Mouse (Mus musculus) kidney, postnatal 4 days (tissue): ENCODE measurements around the gene Elk1.

ENCODE experiments used
- DNase-seq, 2 experiments: peaks; one replicate each; pipeline ENCODE4 v3.0.0; 2021; ENCODE audit warnings: mixed read lengths in 2 of 2

Elk1 gene

DNA sequence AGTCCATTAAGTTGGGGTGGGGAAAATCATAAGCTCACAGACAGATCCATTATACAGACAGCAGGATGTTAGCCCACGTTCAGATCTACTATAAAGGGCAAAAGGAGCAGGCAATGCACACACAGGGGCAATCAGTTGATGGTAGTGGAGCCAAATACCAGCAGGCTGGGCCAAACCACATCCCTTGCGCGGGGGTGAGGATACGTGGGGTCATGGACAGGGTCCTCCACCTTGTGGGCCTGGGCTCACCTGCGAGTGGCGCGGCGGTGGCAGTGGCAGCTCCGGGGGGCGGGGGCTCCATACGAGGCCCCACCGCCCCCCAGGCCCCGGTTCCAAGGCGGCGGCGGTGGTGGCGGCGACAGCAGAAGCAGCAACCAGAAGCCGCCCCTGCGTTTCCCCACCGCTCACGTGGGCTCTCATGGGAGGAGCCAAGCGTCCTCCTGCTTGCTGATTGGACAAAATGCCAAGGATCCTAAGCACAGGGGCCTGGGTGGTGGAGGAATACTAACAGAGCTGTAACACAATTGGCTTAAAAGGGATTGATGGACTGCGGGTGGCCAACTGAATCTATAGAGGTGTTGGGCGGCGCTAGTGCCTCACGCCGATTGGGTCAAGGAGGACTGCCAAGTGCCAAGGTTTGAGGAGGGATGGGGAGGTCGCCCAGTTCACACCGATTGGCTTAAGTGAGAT, at the start of gene Elk1:
Gene Elk1 (minus strand): TSS at position 418 of the 690 bp plus-strand sequence.
- peak; percentile 84 to 90 for DNase-seq

DNA sequence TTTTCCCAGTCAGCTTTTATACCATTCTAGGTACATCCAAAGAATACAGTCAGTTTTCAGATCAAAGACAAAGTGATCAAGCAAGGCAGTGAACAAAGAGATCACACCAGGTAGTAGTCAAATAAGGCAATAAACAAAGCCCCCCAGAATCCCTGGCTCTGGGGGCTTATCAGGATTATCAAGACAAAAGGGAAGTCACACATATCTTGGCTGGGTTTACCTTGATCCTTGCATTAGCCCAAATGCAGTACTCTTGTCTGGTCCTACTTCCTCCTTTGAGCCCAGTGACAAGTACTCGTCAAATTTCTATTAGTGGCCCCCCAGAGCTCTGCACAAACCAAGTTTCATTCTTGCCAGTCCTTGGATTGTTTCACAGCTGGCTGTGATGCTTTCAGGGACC, 30.5 kb upstream of the Elk1 start:
- no peak for DNase-seq

DNA sequence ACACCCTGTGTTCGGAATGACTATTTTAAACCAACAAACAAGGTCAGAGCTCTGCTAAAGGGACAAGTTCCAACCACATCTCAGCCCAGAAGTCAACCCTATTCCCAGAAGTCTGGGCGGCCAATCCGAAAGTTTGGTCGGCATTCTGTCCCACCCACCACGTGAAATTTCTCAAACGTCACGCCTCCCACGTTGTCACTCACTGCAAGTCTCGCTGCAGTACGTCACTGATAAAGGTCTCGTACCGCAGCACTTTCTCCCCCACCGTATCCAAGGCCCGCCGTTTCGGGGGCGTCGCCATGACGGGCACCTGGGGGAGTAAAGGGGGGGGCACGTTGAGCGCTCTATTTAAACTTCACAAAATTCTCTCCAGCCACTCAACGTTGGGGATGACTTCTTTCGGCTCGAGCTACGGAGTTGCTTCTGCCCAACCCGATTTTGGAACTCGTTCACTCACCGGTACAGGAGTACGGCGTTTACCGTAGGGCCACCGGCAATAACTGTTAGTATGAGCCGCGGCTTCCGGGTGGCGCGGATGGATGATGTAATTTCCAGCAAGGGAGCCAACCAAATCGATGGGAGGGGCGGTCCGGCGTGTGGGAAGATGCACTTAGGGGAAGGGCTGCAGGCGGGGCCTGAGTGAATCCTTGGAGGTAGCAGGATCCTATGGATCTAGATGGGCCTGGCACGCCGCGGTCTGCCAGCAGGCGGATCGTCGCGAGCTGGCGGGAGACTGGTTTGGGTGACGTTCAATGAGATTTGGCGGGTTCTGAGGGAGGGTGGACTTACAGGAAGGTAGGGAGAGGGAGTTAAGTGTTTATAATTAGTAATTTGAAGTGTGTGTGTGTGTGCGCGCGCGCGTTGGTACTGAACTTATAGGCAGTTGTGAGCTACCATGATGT, 11.3 kb upstream of the Elk1 start, which contains the start of gene Uxt:
Gene Uxt (minus strand): TSS at position 541 of the 902 bp plus-strand sequence.
- peak; percentile 92 to 95 for DNase-seq

DNA sequence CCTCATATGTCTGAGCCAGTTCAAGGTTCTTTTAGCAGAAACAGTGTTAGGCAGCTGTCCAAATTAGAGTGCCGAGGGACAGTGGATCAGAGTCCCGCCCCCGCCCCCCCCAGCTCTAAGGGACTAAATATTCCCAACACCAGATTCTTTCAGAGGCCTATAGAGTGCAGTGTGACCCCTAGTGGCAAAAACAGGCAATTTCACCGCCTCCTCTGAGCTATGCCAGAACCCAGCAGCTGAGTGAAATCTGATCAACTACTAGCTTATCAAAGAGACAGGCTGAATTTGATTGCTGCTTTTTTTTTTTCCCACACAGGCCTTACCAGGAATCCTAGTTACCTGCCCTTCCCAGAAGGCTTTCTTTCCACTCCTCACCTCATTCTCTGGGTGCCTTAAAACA, 4.4 kb downstream of the Elk1 start:
- DNase-seq = peak; percentile 66 to 69

DNA sequence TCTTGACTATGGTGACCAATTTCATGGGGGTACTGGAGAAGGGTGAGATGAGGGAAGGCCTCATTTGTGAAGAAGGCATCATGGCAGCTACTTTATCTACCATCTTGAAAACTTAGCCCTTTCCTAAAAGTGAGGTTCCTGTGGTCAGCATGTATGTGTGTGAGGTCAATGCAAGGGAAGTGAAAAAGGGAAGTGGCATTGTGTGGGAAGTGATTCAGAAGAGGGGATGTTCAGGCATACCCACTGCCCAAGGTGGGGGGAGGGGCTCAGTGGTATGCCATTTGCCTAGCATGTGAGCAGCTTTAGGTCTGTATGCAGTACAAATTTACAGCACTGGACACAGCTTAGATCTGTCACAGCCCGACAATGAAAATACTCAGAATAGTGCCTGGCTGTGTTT, 18.4 kb downstream of the Elk1 start:
- DNase-seq = peak in 1 of 2 experiments; percentile 10

DNA sequence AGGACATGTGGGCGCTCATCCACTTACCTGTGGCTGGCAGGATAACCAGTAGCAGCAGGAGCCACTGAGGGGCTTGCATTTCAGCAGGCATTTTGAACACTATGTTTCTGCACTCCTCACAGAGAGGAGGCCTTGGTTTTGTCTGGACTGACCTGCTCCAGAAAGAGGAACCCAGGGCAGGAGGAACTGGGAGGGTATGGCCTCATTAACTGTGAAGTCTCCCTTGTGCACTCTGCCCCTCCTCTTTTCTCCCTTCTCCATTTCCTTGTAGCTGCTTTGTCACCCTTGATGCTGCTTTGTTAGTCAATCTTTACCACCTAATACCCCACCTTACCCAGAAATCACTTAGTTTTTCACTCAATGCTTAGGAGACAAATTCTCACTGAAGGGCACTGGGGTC, 19.0 kb downstream of the Elk1 start, which contains the start of gene Cfp:
Gene Cfp (minus strand): TSS at position 192 of the 400 bp plus-strand sequence.
- DNase-seq = no peak

DNA sequence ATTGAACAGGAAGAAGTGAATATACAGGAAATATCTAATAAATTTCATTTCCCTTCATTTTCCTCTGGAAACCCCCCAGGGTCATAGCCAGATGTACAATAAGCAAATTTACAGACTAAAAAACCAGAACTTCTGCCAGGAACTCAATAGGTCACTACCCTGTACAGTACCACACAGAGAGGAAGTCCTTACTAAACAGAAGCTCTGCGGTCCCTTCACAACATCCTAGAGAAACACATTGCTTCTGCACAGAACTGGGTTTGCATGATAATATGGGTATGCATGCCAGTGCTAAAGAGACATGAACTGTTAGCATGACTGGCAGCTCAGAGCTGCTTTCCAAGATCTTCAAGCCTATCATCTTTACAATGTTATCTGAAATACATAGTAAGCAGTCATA, 20.5 kb downstream of the Elk1 start:
- DNase-seq = no peak

DNA sequence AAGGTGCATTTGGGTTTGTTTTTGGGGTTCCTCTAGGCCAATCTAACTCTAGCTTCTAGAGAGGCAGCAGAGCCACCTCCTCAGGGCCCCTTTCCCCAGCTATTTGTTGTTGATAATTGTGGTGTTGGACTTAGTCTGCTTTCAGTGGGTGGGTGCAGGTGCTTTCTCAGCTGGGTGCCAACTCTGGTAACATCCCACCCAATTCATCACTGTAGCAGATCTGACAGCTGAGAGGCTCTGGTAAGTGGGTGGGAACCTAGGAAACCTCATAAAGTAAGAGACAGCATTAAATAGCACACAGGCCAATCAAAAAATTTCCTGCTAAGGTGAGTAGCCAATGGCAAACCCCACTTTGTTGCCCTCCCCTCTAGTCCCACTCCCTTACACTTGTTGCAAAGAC, 25.4 kb downstream of the Elk1 start:
- DNase-seq = no peak

DNA sequence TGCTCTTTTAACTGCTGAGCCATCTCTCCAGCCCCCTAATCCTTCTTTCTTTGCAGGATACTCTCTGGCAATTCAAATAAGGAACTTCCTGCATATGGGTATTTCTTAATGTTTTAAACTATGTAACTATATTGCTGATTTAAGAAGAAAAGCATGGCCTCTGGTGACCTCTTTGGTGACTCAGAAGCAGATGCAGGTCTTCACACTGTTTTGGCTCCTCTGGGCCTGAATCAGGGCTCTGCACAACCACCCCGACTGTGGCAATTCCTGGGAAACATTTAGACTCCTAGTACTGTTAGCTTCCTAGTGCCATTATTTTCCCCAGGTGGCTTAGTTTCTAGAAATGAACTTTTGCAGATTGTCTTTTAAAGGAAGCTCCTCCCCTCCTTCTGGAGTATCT, 26.9 kb downstream of the Elk1 start:
- no peak for DNase-seq

DNA sequence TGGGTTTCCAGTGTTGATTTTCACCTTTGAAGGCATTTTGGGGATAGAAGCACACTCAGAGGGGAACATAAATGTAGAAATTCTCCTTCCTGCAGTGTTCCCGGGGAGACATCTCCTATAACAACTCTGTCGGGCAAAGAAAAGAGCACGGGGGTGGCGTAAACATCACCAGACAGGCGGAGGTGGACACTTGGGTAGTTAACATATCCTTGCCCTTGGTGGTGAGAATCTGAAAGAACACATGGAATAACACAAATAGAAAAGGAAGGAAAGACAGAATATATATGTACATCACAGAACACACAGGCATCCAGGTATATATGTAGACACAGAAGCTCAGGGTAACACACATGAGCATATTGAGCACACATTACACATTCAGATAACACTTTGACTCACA, 29.0 kb downstream of the Elk1 start:
- no peak for DNase-seq

DNA sequence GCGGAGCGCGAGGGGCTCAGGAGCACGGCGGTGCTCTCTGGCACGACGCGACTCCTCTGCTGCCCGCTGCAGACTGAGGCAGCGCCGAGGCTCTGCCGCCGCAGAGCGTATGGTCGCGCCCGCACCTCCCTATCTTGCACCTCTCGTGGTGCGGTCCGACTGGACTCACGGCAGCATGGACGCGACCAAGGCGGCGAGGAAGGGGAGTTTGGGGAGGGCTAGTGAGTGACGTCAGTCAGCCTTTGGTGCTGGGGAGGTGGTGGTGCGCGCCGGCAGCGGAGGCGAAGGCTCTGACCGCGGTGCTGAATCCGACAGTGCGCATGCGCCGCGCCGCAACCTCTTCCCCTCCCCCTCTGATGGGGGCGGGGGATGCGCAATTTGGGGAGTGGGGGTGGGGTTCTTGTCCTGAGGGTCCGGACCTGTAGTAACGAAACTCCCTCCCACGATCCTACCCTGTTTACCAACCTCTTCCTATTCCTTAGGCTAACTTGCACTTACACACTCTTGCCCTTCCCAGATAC, 29.5 kb downstream of the Elk1 start, which contains the start of gene Syn1:
Gene Syn1 (minus strand): TSS at position 161 of the 521 bp plus-strand sequence.
- DNase-seq = peak; percentile 79 to 87

DNA sequence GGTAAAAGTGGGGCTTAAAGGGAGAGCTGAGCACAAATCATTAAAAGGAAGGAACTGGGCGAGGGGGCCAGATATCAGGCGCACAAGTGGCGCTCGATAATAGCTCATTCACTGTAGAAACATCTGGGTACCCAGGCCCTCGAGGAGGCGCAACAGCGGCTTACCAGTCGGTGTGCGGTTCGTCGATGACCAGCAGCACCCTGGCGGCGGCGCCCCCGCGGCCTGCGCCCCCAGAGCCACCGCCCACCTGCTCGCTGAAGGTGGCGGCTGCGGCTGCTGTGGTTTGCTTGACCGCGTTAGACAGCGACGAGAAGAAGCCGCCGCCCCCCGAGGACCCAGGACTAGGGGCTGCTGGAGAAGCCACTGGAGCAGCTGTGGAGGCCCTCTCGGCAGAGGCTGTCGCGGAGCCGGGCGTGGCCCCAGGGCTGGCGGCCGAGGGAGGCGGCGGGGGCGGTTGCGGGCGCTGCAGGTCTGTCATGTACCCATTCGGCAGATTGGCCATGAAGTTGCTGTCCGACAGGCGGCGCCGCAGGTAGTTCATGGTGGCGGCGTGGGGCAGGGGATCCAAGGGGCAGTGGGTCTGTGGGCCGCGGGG, 30.1 kb downstream of the Elk1 start:
- peak in 1 of 2 experiments; percentile 2 for DNase-seq

DNA sequence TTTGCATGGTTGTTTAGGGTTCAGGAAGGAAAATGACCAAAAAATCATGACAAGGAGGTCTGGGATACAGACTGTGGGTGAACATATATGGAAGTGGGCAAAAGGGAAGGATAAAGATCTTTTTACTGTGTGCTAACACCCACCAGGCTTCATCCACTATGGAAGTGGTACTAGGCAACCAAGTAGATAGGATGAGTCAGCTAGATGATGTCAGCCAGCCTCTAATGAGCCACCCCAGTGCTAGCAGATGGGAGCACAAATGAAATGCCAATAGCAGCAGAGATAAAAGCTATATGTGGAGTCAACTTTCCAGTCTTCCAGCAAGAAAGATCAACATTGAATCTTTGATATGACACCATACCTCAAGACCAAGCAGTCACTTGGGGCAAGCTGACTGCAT, 35.3 kb downstream of the Elk1 start:
- DNase-seq = no peak

DNA sequence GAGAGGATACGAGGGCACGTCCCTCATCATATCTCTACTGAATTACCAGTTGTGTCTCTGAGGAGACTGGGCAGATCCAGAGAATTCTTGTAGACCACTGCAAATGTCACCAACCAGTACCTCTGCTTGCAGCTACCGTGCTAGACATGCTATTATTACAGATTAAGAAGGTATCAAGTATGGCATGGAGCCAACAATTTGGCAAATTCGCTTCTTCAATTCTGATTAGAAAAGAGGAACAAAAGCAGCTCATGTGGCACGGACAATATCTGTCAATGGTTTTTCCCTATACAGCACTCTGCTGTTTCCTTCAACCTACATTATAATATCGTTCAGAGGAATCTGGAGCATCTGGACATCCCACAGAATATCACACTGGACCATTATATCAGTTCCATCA, 36.7 kb downstream of the Elk1 start:
- no peak for DNase-seq

DNA sequence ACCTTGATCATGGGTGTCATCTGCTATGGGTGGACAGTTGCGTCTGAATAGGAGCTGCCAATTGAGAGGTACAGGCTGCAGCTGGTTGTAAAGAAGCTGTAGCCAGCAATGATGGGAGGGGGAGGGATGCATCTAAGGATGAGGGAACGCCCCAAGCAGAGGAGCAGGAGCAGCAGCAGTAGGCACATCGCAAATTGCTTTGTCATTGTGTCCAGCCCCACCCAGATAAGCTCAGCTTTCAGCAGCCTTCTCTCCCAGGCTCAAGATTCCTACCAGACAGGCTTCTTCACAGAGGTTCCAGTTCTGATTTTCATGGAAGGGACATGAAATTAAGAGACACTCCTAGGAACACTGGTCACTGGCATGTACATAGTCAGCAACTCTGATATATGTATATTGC, 40.3 kb downstream of the Elk1 start:
- no peak for DNase-seq
